Mouse (Mus musculus) layer of hippocampus, adult 8-10 months (tissue): ENCODE measurements around the gene Rnf8. TPM values are rescaled to one million over a fixed set of nuclear protein-coding genes. Genes with fewer than 3 reads are reported as not detected.
"Not testable (repeated sequence)": the region's sequence is repeated elsewhere in the genome, so short reads cannot be mapped to it uniquely, and the experiment has no call there.

Source experiments
- DNase-seq, 2 experiments: peaks; one replicate each; pipeline ENCODE4 v3.0.0; 2022; ENCODE audit warnings: low spot score in 2 of 2
- total RNA-seq, 4 experiments: library from RNA; stranded (reverse); gene quantifications; 2 replicates each; pipeline ENCODE4 v1.2.4; 2022

Gene Rnf8
- total RNA-seq = 10 to 100 TPM; 46.1 to 56.9 (median 52.0) TPM

GRCm38 (mm10) chr17:29614115-29615023 lies at the start of gene Rnf8, which contains the start of gene Gm28043:
Gene Rnf8, plus strand, starts transcription at chr17:29614790.
Gene Gm28043, plus strand, starts transcription at chr17:29614876.
- peak; percentile 87 to 91 for DNase-seq

GRCm38 (mm10) chr17:29565521-29565920 lies 49.1 kb upstream of the Rnf8 start:
- no peak for DNase-seq

- DNase-seq = no peak
Measured at GRCm38 (mm10) chr17:29568435-29568834, 46.2 kb upstream of the Rnf8 start.

- DNase-seq = no peak
Measured at GRCm38 (mm10) chr17:29569831-29570230, 44.8 kb upstream of the Rnf8 start.

- DNase-seq = no peak
Measured at GRCm38 (mm10) chr17:29579579-29580126, 34.9 kb upstream of the Rnf8 start.

- DNase-seq = no peak
Measured at GRCm38 (mm10) chr17:29583569-29583968, 31.0 kb upstream of the Rnf8 start.

GRCm38 (mm10) chr17:29584306-29584705 lies 30.3 kb upstream of the Rnf8 start:
- DNase-seq = no peak

- peak in 1 of 2 experiments; percentile 59 for DNase-seq
Measured at GRCm38 (mm10) chr17:29584737-29585136, 29.9 kb upstream of the Rnf8 start.

- no peak for DNase-seq
Measured at GRCm38 (mm10) chr17:29585446-29585845, 29.1 kb upstream of the Rnf8 start.

- DNase-seq = no peak
Measured at GRCm38 (mm10) chr17:29586921-29587320, 27.7 kb upstream of the Rnf8 start.

- peak in 1 of 2 experiments; percentile 36 for DNase-seq
Measured at GRCm38 (mm10) chr17:29589221-29589898, 25.2 kb upstream of the Rnf8 start.

GRCm38 (mm10) chr17:29595891-29596770 lies 18.5 kb upstream of the Rnf8 start:
- DNase-seq = no peak

- DNase-seq = no peak
Measured at GRCm38 (mm10) chr17:29596771-29597132, 17.8 kb upstream of the Rnf8 start.

- no peak for DNase-seq
Measured at GRCm38 (mm10) chr17:29599051-29599450, 15.5 kb upstream of the Rnf8 start.

- no peak for DNase-seq
Measured at GRCm38 (mm10) chr17:29599537-29599936, 15.1 kb upstream of the Rnf8 start.

GRCm38 (mm10) chr17:29601391-29601790 lies 13.2 kb upstream of the Rnf8 start:
- DNase-seq = no peak

- peak in 1 of 2 experiments; percentile 79 for DNase-seq
Measured at GRCm38 (mm10) chr17:29603283-29603682, 11.3 kb upstream of the Rnf8 start.

GRCm38 (mm10) chr17:29613453-29613852 lies 1.1 kb upstream of the Rnf8 start:
- not testable (repeated sequence) for DNase-seq

- DNase-seq = no peak
Measured at GRCm38 (mm10) chr17:29615024-29615551, 498 bp downstream of the Rnf8 start.

- no peak for DNase-seq
Measured at GRCm38 (mm10) chr17:29615616-29616015, 1.0 kb downstream of the Rnf8 start.

- no peak for DNase-seq
Measured at GRCm38 (mm10) chr17:29619231-29619630, 4.6 kb downstream of the Rnf8 start.
